Mouse (Mus musculus) neural tube, embryonic 12.5 days (tissue): ENCODE data around the gene Lck. TPM values are rescaled to one million over a fixed set of nuclear protein-coding genes. Genes with fewer than 3 reads are reported as not detected.
"Not testable (repeated sequence)": the region's sequence is repeated elsewhere in the genome, so short reads cannot be mapped to it uniquely, and the experiment has no call there.

Experiments
- ATAC-seq: fragments of 200-750 bp; cut with Nextera tagmentation; 2 replicates; pipeline ENCODE4 v1.8.0; 2017; ENCODE audit warnings: low read depth, mild to moderate bottlenecking, moderate TSS enrichment, moderate library complexity; ENCODE audit not compliant: low FRiP score
- H3K27ac ChIP-seq: fragments of 300-500 bp; sonication (generic); 2 replicates; pipeline ENCODE4 v1.5.1; 2016
- H3K27me3 ChIP-seq: fragments of 300-500 bp; sonication (generic); replicated peaks from 2 replicates; pipeline ENCODE4 v1.6.1; 2016; ENCODE audit warnings: mild to moderate bottlenecking
- H3K36me3 ChIP-seq: fragments of 300-500 bp; sonication (generic); 2 replicates; pipeline ENCODE4 v1.6.1; 2016; ENCODE audit warnings: mild to moderate bottlenecking
- H3K4me1 ChIP-seq: fragments of 300-500 bp; sonication (generic); 2 replicates; pipeline ENCODE4 v1.6.1; 2016
- H3K4me2 ChIP-seq: fragments of 300-500 bp; sonication (generic); replicated peaks from 2 replicates; pipeline ENCODE4 v1.6.1; 2016; ENCODE audit warnings: mild to moderate bottlenecking
- H3K4me3 ChIP-seq: fragments of 300-500 bp; sonication (generic); 2 replicates; pipeline ENCODE4 v1.5.1; 2016
- H3K9ac ChIP-seq: fragments of 300-500 bp; sonication (generic); 2 replicates; pipeline ENCODE4 v1.6.1; 2016; ENCODE audit warnings: mild to moderate bottlenecking
- H3K9me3 ChIP-seq: fragments of 300-500 bp; sonication (generic); 2 replicates; pipeline ENCODE4 v1.6.1; 2016; ENCODE audit warnings: mild to moderate bottlenecking
- WGBS: fragments of 180-500 bp; shearing (Covaris S2); methylation state at CpG from one replicate; pipeline ENCODE4 v1.1.7; 2016; 5-methylcytosine and 5-hydroxymethylcytosine counted together
- polyA plus RNA-seq: library from polyadenylated mRNA; unstranded; fragments of >200 nt; fragmentation: Nextera tagmentation; extraction: Ambion mirVana; gene quantifications from 2 replicates; pipeline ENCODE4 v1.2.1, GENCODE M21; 2016

Lck gene
- polyA plus RNA-seq, 1 experiment from 2014 or later = 8.0 TPM

DNA sequence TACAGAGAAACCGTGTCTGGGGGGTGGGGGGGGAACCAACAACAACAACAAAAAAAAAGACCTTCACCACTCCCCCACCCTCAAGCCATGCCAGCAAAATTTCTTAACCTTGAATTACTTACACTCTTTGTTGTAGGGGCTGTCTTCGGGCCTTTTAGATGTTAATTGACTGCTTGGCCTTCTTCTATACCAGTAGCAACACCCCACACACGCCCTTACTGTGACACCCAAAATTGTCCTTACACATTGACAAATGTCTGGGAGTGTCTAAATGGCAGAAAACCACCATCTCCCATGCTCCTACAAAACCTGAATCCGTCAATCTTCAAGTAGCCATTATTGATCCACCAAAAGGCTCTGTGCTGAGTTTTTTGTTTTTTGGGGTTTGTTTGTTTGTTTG is 29.3 kb downstream of the Lck start:
- Histone ChIP-seq H3K4me3 (no peak overlapping the region), H3K9me3 (no peaks in the 10 kb centered on the region), H3K9ac (no peak overlapping the region), H3K27me3 (no peaks in the 10 kb centered on the region), H3K36me3 (peaks cover 8% of the 10 kb centered on the region; the same call in 1 of the 2 replicates), H3K4me2 (no peak overlapping the region), H3K4me1 (peaks cover 25% of the 10 kb centered on the region), H3K27ac (no peak overlapping the region)
- no peak for ATAC-seq
- 81% methylated on average over 4 of the region's 4 CpGs for WGBS

DNA sequence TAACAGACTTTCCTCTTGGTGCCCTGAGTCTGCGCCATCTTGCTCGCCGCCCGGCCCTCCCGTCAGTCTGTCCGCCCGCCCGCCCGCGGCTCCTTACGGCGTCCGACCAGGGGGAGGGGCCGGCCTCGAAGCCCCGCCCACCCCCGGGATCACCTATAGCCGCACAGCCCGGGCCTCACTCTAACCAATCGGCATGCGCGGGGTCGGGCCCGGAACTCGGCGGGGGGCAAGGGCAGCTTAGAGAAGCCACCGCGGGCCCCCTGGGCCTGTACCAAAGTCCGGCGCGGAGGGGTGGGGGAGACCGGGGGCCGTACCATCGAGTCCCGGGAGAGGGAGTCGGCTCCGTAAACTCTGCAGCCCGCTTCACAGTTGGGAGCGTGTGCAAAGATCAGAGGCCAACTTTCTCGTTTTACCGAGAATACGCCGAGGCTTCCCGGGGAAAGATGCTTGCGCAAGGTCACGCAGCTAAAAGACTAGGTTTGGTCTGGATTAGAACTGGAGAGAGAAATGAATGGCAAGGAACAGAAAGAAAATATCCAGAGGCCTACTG is 30.8 kb downstream of the Lck start, which contains the start of gene Hdac1:
Hdac1 (minus strand) TSS at position 122 of the 550 bp plus-strand sequence.
- H3K36me3 ChIP-seq = peaks cover 8% of the 10 kb centered on the region; the same call in 1 of the 2 replicates
- peak within 1 kb of the TSS; percentile 59; the same call in 1 of the 2 replicates for H3K27ac ChIP-seq
- peak within 1 kb of the TSS; percentile 82 for H3K9ac ChIP-seq
- H3K4me2 ChIP-seq = peak within 1 kb of the TSS; percentile 80
- H3K4me3 ChIP-seq = peak within 1 kb of the TSS; percentile 87
- no peaks in the 10 kb centered on the region for H3K9me3 ChIP-seq
- H3K27me3 ChIP-seq = no peaks in the 10 kb centered on the region
- ATAC-seq = peak; percentile 99
- H3K4me1 ChIP-seq = peaks cover 25% of the 10 kb centered on the region
- WGBS = 2% methylated on average over 46 of the region's 46 CpGs

DNA sequence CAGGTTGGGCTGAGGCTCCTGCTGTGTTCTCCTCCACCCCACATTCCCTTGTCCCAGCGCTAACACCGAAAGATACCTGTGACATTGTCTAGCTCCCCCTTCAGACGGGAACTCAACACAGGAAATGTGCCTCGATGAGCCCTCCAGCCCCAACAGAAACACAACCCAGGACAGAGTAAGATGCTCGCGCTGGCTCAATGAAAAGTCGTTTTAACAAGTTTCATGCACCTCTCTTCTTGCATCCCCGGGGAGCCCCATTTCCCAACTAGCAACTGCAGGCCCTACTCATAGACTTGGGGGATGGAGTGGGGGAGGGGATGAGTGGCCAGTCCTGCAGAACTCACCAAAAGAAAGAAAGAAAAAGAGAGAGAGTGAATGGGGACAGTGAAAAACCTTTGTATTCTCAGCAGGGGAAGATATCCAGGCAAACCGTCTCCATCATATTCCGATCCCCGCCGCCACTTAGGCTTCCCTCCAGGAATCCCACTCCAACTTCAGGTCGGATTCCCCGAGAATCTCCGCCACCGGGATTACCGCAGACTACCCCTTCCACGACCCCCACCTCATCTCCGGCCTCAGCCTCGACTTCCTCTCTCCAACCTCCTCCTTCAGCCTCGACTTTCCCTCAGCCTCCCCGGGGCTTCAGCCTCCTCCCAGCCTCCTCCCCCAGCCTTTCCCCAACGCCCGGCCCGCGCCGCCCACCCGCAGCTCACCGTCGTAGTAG is 31.4 kb downstream of the Lck start:
- Histone ChIP-seq H3K9ac (peak overlapping the region; percentile 82), H3K9me3 (no peaks in the 10 kb centered on the region), H3K27ac (peak overlapping the region; percentile 59; the same call in 1 of the 2 replicates), H3K27me3 (no peaks in the 10 kb centered on the region), H3K36me3 (peaks cover 8% of the 10 kb centered on the region; the same call in 1 of the 2 replicates), H3K4me3 (peak overlapping the region; percentile 87), H3K4me1 (peaks cover 25% of the 10 kb centered on the region), H3K4me2 (peak overlapping the region; percentile 80)
- peak; percentile 57 for ATAC-seq
- WGBS = under 1% methylated on average over 30 of the region's 30 CpGs

DNA sequence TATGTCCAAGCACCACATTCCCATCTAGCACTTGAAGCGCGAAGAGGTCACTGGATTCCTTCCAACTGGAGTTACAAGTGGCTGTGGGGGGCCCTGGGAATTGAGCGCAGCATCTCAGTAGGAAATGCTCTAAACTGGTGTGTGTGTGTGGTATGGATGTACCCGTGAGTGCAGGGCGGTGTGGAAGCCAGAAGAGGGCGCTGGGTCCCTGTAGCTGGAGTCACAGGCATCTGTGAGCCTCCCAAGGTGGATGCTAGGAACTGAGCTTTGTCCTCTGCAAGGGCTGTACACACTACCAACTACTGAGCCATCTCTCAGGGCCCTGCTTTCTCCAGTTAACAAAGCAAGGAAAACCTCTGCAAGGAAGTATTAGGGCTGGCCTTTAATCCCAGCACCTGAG is 33.4 kb downstream of the Lck start:
- Histone ChIP-seq H3K4me2 (no peak overlapping the region), H3K27ac (no peak overlapping the region), H3K4me1 (peaks cover 25% of the 10 kb centered on the region), H3K36me3 (peaks cover 18% of the 10 kb centered on the region; the same call in 1 of the 2 replicates), H3K9ac (no peak overlapping the region), H3K4me3 (no peak overlapping the region), H3K9me3 (no peaks in the 10 kb centered on the region), H3K27me3 (no peaks in the 10 kb centered on the region)
- WGBS = 90% methylated on average over 6 of the region's 6 CpGs
- no peak for ATAC-seq

DNA sequence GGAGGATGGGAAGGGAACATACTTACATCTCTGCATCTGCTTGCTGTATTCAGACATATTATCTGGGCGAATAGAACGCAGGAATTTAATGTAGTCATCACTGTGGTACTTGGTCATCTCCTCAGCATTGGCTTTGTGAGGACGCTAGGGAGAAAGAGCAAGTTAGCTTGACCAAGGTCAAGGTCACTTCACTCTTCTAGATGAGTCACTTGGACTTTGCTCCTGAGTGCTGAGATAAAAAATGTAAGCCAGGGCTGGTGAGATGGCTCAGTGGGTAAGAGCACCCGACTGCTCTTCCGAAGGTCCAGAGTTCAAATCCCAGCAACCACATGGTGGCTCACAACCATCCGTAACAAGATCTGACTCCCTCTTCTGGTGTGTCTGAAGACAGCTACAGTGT is 44.5 kb downstream of the Lck start:
- peaks cover 81% of the 10 kb centered on the region for H3K36me3 ChIP-seq
- H3K4me3 ChIP-seq, ATAC-seq, H3K9me3 ChIP-seq, H3K27me3 ChIP-seq, H3K9ac ChIP-seq, H3K27ac ChIP-seq, H3K4me1 ChIP-seq, H3K4me2 ChIP-seq: not testable (repeated sequence)
- 95% methylated on average over 6 of the region's 6 CpGs for WGBS

DNA sequence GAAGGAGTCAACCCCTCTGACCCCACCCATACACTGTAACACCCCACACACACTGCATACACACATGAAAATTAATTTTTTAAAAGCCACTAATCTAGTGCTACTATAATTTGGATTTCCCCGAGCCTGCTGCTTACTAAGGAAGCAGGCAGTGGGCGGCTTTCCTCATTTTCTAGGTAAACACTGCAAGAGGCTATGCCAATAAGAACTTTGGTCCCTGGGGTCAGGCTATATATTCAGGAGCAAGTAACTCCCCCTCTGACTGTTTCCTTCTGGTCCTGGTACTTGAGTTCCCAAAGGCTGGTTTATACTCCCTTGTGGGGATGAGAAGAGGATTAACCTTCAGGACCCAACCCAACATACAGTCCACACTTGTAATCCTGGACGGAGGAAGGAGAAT is 47.6 kb downstream of the Lck start:
- no peaks in the 10 kb centered on the region for H3K27me3 ChIP-seq
- H3K4me3 ChIP-seq = no peak overlapping the region
- no peaks in the 10 kb centered on the region for H3K9me3 ChIP-seq
- no peak overlapping the region for H3K9ac ChIP-seq
- ATAC-seq = no peak
- H3K27ac ChIP-seq = no peak overlapping the region
- WGBS = 95% methylated on average over 3 of the region's 3 CpGs
- H3K4me2 ChIP-seq = no peak overlapping the region
- H3K36me3 ChIP-seq = peaks cover 87% of the 10 kb centered on the region
- no peaks in the 10 kb centered on the region for H3K4me1 ChIP-seq

DNA sequence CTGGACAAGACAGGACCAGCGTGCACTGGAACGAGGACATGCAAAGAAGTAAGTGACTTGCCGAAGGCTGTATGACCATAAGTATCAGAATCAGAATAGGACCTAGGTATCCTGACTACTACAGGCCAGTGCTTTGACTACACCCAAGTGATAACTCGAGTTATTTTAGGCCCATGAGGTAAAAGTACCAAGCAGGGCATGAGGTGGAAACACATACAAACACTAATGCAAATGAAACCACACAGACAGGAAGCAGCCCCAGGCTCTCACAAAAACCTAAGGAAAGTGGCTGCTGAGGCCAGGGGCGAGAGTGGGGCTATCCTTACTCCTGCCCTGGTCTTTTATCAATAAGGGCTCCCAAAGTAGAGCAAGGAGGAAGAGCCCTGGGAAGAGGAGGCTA is 48.1 kb downstream of the Lck start:
- no peaks in the 10 kb centered on the region for H3K9me3 ChIP-seq
- ATAC-seq = no peak
- H3K4me1 ChIP-seq = no peaks in the 10 kb centered on the region
- no peak overlapping the region for H3K4me2 ChIP-seq
- H3K27me3 ChIP-seq = no peaks in the 10 kb centered on the region
- H3K9ac ChIP-seq = no peak overlapping the region
- peaks cover 87% of the 10 kb centered on the region for H3K36me3 ChIP-seq
- no peak overlapping the region for H3K27ac ChIP-seq
- H3K4me3 ChIP-seq = no peak overlapping the region
- 89% methylated on average over 5 of the region's 5 CpGs for WGBS

DNA sequence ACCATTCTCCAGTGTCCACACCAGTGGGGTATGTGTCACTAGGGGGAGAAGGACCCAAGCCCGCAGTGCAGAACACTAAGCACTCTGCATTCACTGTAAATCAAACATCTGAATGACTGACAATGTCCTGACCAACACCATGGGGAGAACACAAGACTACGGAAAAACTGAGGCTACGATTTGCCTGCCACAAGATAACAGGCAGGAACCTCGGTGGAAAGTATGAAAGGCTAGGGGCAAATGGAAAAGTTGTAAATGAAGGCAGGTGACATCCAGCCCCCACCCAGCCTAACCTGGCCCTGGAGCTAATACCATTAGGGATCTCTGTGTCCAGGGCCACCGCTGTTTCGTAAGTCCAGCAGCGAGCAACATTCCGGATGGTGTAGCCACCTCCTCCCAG is 54.9 kb downstream of the Lck start:
- 95% methylated on average over 8 of the region's 8 CpGs for WGBS
- Histone ChIP-seq H3K27ac (no peak overlapping the region), H3K4me2 (no peak overlapping the region), H3K4me1 (peaks cover 12% of the 10 kb centered on the region), H3K36me3 (peaks cover 75% of the 10 kb centered on the region), H3K9me3 (no peaks in the 10 kb centered on the region), H3K9ac (no peak overlapping the region), H3K27me3 (no peaks in the 10 kb centered on the region), H3K4me3 (no peak overlapping the region)
- no peak for ATAC-seq

DNA sequence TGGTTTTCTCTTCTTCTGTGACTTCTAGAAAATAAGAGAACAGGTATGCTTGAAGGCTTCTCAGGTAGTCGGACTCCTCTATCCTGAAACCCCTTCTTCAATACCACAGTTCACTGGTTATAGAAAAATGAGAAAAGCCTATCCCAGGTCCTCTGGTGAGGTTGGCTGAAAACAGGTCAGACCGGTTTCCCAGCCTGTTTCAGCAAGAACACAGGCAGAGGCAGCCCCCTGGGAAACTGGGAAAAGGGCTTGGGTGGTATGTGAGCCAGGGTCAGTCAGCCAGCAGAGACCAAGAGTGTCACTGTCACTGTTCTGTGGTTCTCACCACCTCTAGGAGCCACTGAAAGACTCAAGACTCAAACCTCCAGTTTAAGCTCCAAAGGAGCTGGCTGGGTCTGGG is 56.5 kb downstream of the Lck start:
- Histone ChIP-seq H3K4me2 (no peak overlapping the region; the same call in 1 of the 2 replicates), H3K36me3 (peaks cover 59% of the 10 kb centered on the region), H3K9ac (no peak overlapping the region), H3K4me1 (peaks cover 26% of the 10 kb centered on the region), H3K27me3 (no peaks in the 10 kb centered on the region), H3K27ac (no peak overlapping the region), H3K9me3 (no peaks in the 10 kb centered on the region), H3K4me3 (no peak overlapping the region)
- no peak for ATAC-seq
- WGBS = 66% methylated on average over 2 of the region's 2 CpGs

DNA sequence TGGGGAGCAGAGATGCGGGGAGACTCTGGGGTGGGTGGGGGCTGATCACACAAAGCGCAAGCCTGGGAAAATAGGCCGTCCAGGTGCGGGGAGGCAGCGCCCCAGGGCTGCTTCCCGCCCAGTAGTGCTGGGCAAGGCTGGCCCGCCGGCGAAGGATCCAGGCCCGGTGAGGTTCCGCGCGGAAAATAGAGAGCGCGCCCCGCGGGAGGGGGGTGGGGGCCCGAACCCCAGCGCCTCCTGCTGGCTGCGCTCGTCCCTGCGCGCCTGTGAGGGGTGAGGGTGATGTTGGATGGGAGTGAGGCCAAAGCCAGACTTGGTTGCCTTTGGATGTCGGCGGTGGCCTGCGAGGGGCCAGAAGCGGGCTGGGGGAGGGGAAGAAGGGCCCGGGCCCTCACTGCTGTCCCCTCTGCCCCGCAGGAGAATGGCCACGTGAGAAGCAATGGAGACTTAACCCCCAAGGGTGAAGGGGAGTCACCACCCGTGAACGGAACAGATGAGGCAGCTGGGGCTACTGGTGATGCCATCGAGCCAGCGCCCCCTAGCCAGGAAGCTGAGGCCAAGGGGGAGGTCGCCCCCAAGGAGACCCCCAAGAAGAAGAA is 59.0 kb downstream of the Lck start:
- Histone ChIP-seq H3K9ac (peak overlapping the region; percentile 100), H3K4me1 (peaks cover 47% of the 10 kb centered on the region), H3K9me3 (no peaks in the 10 kb centered on the region), H3K27ac (peak overlapping the region; percentile 99), H3K27me3 (no peaks in the 10 kb centered on the region), H3K4me2 (peak overlapping the region; percentile 93), H3K4me3 (peak overlapping the region; percentile 100), H3K36me3 (peaks cover 37% of the 10 kb centered on the region)
- peak; percentile 41 for ATAC-seq
- under 1% methylated on average over 35 of the region's 35 CpGs for WGBS

DNA sequence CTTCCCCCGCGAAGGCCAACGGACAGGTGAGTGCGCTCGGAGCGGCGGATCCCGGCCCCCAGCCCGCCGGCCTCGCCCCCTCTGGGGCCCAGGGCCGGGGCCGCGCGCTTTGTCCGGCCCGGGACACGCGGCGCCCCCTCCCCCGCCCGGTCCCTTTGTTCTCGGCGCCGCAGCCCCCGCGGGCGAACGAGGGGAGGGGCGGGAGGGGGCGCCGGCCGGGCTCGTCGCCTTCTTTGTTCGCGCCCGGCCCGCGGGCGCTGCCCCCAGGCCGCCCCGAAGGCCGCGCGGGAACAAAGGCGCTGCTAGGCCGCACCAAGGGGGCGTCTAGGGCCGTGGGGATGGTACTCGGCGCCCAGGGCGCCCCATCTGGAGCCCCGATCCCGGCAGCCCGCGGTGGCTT is 59.5 kb downstream of the Lck start:
- H3K4me2 ChIP-seq = peak overlapping the region; percentile 93
- H3K4me3 ChIP-seq = peak overlapping the region; percentile 100
- peak; percentile 32 for ATAC-seq
- no peaks in the 10 kb centered on the region for H3K9me3 ChIP-seq
- H3K27me3 ChIP-seq = no peaks in the 10 kb centered on the region
- H3K9ac ChIP-seq = peak overlapping the region; percentile 100
- peak overlapping the region; percentile 99 for H3K27ac ChIP-seq
- peaks cover 36% of the 10 kb centered on the region for H3K36me3 ChIP-seq
- H3K4me1 ChIP-seq = peaks cover 52% of the 10 kb centered on the region
- 1% methylated on average over 56 of the region's 57 CpGs for WGBS

DNA sequence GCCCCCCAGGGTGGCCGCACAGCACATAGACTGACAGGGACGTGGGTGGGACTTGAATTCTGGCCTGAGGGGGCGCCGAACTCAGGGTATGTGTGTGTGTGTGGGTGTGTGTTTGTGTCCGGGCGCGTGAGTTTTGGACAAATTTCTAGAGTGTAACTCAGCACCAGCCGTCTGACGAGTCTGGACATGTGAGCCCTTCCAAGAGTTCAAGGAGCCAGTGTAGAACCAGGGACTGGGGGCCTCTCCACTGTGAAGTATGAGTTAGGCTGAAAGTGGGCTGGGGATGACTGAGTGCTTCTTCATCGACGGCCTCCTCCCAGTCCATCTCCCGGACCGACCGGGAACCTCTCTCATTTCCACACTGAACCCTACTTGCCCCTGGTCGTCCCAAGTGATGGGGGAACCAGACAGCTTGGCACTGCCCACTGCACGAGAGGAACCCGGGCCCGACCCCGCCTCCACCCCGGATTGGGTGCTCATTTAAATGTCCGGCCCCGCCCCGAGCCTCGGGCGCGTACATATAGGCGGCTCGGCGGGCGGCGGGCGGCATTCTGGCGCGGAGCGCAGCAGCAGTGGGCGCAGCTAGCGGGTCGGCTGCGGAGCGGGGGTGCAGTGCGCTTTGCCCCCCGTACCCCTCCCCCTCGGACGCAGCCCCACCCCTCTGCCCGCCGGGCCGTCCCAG is 60.2 kb downstream of the Lck start, which contains the start of gene Marcksl1:
Marcksl1 (plus strand) TSS at position 496 of the 682 bp plus-strand sequence.
- Histone ChIP-seq H3K9ac (peak within 1 kb of the TSS; percentile 100), H3K27ac (peak within 1 kb of the TSS; percentile 99), H3K27me3 (no peaks in the 10 kb centered on the region), H3K9me3 (no peaks in the 10 kb centered on the region), H3K4me1 (peaks cover 55% of the 10 kb centered on the region), H3K4me2 (peak within 1 kb of the TSS; percentile 93), H3K4me3 (peak within 1 kb of the TSS; percentile 100), H3K36me3 (peaks cover 29% of the 10 kb centered on the region)
- peak; percentile 88 for ATAC-seq
- WGBS = 4% methylated on average over 47 of the region's 47 CpGs
